Mouse (Mus musculus) frontal cortex, postnatal 36 days (tissue): ENCODE measurements around the gene H2afy2.

Source experiments
- DNase-seq, 2 experiments: peaks; one replicate each; pipeline ENCODE4 v3.0.0; 2022; ENCODE audit warnings: low spot score in 2 of 2

The H2afy2 gene

DNA sequence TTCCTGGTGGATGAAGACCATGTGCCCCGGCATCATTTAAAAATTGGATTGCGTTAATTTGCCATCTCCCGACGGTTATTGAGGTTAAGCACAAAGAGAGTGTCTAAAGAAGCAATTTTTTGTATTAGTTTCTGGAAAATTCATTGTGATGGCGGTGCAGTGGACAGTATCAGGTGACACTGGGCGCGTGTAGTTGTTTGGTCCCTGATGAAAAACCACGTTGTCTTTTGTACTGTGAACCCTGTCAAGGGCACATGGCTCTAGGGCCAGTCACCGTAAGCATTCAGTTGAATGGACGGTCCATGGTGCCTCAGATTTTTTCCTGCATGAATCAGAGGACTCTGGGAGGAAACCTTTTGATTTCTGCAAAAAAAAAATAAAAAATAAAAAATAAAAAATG, 467 bp upstream of the H2afy2 start:
- DNase-seq, result no peak

DNA sequence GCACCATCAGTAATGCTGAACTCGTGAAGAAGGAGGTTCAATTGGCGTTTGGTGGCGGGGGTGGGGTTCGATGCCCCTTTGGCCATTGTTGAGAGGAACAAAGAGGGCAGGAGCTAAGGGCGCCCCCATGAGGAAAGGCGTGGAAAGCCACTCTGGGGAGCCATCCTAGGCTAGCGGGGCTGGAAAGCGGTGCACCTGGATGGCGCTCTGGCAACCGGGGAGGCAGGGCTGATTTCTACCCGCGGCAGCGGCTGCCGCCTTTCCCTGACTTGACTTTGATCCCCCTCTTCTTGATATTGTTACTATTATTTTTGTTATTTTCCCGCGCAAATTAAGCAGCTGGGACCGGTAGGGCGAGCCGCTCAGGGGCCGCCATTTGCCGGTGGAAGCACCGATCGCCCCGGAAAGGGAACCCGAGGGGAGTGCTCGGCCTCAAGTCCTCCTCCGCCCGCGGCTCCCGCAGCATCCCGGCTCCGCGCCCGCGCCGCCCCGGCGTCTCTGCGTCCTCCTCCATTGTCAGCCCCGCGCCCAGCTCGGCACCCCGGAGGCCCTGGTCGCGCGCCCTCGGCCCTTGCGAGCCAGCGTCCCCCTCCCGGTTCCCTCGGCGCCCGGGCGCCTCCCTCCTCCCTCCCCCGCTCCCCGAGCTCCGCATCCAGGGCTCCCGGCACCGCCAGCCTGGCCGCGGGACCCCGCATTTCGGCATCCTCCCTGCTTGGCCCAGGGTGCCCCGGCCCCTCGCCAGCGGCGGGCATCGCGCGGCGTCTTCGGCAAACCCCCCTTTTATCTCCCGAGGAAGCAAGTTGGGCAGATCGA, 942 bp downstream of the H2afy2 start:
- peak; percentile 73 to 74 for DNase-seq

DNA sequence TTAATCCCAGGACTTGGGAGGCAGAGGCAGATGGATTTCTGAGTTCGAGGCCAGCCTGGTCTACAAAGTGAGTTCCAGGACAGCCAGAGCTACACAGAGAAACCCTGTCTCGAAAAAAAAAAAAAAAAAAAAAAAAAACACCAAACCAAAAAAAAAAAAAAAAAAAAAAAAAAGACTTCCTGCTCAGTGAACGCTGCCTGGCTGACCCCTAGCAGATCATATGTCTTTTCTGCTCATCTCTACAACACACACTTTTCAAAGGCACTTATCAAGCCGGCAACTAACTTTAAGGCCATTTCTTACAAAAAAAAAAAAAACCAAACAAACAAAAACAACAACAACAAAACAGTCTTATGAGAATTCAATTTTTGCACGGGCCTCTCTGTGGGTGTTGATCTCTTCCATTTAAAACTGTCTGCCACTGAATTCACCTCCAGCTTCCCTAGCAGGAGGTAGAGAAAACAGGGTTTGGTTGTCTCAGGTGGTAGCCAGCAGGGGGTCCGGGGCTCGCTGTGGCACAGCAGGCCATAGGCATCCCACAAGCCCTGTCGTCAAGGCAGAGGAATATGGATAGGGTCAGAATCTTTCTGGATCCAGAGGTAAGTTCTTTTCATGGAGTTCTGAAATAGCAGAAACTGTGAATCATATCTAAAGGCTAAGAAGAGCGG, 2.4 kb downstream of the H2afy2 start:
- no peak for DNase-seq

DNA sequence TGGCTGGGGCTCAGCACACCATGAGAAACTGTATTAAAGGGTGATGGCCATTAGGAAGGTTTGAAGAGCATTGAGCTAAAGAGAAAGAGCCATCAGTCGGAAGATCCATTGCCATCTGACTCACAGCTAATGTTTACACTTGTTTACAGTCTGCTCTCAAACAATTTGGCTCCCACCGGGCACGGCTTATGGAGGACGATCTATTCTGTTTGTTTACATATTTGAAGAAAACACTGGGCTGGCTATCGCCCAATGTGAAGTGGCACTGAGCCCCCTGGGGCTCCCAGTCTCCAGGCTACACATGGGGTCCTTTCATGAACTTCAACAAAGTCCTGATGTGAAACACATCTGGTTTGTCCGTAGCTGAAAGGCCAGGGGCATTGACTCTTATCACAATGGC, 17.1 kb downstream of the H2afy2 start:
- no peak for DNase-seq

DNA sequence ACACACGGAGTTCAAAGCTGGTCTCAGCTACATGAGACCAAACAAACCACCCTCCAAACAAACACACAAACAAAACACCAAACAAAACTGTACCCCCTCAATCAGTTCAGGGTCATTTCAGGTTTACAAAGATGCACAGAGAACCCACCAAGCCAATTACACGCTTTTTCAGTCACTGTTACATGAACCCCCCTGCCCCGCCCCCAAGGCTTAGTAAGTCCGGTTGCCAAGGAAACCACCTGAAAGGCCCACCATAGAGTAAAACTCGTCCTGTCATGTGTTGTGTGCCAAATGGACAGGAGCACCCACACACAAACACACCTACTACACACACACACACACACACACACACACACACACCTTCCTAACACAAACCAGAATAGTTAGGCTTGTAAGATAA, 18.4 kb downstream of the H2afy2 start:
- no peak for DNase-seq

DNA sequence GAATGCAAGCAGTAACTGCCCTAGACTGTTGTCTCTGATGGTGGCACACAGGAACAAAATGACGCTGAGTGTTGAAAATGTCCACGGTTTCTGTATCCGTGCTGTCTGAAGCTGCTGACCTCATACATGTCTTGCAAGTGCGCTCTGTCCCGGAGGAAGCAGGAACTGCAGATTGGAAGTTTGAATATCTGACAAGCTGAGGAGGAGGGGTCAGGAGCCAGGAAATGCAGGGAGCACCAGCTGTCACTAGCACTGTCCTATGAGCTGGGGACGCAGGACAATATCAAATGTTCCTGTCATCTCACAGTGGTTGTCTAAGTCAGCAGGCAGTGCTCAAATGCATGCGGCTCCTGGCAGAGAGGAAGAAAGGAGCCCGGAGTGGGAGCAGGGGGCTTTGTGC, 19.3 kb downstream of the H2afy2 start:
- no peak for DNase-seq

DNA sequence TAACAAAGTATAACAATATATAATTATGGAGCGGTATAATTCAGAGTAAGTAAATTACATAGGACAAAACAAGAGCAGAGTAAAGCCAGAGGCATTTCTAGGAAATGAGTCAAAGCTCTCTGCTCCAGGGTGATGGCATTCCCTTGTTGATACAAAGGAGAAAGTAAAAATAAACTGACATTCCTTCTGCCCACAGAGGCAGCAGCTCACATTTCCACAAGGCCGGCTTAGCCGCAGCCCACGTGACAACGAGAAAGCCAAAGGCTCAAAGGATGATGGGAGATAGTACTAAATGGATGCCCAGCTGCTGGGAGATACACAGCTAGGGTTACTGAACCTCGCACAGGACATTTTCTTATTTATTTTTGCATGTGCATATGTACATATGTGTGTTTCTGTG, 24.1 kb downstream of the H2afy2 start:
- DNase-seq, result peak in 1 of 2 experiments; percentile 13

DNA sequence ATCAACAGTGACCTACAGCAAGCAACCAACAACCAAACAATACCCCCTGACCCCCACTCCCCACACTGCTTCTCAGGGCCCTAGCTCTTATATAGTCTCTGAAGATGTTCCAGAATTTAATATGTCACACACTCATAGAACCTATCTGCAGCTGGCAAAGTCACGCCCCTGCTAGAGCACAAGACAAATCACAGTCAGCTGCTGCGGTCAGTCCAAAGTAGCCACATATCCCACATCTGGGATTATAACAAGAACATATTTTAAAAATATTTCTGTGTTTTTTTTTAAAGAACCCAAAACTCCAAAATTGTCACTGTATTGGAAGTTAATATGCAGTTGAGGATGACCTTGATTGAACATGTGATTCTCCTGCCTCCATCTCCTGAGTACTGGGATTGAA, 25.0 kb downstream of the H2afy2 start:
- DNase-seq, result no peak

DNA sequence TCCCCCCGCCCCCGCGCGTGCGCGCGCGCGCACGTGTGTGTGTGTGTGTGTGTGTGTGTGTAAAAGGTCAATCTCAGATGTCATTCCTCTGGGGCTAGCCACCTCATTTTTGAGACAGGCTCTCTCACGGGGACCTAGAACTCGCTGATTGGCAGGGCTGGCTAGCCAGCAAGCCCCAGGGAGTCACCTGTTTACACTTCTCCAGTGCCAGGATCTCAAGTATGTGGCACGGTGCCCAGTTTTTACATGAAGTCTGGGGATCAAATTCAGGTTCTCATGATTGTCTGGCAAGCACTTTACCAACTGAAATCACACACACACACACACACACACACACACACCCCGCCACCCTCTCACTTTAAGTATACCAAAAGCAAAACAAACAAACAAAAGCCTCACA, 26.9 kb downstream of the H2afy2 start:
- no peak for DNase-seq

DNA sequence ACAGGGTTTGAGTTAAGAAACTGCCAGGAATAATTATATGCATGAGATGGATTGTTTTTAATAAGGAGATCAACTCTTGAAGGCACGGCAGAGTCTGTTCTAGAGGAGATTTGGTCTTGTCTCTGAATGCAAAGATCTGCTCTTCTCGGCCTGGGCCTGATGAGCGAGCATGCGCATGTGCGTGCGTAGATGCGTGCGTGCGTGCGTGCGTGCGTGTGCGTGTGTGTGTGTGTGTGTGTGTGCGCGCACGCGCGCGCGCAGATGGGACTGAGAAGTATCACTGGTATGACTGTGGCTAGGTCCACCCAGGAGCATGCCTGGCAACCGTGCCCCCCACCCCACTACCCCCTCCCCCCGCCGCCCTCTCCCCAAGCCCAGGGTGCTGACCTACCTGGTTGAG, 30.9 kb downstream of the H2afy2 start:
- DNase-seq, result no peak

DNA sequence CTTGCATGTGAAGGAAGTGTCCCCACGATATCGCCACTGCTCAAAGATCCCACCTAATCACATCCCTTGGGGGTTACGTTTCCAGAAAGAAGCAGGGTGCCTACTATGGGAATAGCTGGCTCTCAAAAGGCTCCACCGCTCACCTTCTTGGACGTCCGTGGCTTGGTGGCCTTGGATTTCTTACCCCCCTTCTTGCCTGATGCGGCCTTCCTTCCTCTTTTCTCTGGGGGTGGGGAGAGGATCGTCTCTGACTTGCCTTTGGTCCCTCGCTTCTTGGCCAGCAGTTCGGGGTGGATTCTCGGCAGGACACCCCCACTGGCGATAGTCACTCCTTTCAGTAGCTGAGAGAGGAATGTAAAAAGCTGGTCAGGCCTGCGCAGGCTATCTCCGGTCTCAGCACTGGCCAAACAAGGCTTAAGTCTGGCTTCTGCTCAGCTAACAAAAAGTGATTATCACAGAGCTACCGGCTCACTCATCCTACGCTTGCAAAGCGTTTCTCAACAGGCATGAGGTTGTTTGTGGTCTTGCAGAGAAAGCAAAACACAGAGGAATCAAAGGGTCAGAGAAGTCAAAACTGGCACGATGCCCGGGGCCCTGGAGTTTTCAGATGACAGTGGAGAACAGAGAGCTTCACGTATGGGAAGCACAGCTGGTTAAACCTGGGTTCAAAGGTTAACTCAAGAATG, 32.3 kb downstream of the H2afy2 start:
- DNase-seq, result no peak

DNA sequence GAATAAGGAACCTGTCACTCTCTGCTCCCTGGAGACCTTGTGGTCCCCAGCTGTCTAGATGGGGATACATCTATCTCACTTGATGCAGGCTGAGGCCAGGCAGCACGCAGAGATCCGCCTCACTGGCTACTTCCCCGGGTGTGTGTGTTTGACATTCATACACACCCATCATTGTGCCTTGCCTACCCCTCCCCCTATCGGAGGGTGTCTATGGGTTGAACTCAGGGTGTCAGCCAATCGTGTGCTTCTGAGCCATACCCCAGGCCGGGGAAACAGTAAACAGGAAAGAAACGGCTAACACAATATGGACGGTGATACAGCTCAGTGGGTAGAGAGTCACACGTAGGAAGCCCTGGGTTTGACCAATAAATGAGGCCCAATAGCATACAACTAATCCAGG, 33.9 kb downstream of the H2afy2 start:
- no peak for DNase-seq

DNA sequence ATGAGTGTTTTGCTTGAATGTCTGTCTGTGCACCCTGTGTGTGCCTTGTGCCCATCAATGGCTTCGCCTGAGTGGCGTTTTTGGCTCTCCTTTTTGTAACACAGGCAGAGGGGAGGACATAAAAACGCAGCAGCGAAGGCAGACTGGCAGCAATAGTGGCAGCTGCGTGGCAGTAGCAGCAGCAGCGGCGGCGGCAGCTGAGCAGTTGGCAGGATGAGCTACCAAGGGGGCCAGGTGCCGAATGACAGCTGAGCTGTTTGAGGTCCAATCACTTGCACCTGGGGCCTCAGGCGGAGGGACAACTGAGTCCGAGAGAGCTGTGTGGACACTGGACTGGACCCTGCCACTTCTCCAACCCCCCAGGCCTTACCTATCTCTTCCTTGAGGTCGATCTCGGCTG, 36.6 kb downstream of the H2afy2 start:
- DNase-seq, result no peak

DNA sequence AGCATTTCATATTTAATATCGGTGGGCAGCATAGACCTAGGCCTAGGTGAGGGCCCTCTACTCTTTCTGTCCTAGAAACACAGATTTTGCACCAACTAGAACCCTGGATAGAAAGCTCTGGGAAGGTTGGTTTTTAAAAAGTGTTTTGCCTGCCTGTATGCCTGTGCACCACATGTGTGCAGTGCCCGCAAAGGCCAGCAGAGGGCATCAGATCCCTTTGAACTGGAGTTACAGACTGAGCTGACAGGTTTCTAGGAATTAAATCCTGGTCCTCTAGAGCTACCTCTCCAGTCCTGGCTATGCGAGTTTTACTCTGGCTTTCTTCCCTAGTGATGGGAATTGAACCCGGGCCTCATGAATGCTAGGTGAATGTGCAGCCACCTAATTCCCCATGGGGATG, 38.8 kb downstream of the H2afy2 start:
- no peak for DNase-seq

DNA sequence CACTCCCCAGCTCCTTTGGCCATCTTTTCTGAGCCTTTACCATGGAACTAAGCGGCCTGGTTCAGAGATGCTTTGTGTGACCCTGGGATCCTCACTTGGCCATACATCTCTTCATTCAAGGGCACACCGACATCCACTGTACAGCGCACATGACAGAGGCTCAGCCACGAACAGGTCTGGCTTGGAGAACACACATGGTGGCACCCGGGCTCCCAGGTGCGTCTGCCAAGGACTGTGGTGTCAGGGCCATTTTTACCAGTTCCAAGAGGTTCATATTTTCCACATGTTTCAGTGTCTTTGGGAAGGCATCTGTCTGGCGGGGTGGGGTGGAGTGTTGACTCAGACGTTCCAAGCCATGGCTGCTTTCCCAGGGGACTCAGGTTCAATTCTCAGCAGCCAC, 41.6 kb downstream of the H2afy2 start:
- DNase-seq, result no peak

DNA sequence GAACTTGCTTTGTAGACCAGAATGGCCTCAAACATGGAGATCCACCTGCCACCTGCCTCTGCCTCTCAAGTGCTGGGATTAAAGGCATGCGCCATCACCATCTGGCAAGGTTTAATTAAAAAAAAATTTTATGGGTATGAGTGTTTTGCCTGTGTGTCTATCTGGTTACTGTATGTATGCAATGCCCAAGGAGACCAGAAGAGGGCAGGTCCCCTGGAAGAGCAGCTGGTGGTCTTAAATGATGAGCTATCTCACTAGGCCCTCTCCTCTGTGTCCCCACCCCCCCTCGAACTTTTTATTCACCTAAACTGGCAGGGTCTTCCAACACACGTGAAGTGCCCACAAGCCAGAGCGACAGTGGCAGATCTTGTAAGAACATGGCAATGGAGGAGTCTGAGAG, 42.1 kb downstream of the H2afy2 start:
- no peak for DNase-seq

DNA sequence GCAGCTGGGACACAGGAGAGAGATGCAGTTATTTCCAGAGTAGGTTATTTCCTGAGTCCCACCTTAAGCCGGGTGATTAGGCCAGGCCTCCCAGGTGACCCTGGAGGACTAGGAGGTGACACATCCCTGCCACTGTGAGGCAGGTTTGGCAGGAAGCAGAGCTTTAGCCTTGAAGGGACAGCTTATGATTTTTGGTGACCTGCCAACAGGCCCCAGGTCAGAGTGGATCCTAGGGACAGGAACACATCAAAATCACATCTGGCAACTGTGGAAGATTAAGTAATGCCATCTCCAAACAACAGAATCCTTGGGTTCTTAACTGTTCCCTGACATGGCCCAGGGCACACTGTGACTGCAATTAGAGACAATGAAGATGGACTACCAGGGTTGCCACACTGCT, 42.6 kb downstream of the H2afy2 start:
- DNase-seq, result no peak

DNA sequence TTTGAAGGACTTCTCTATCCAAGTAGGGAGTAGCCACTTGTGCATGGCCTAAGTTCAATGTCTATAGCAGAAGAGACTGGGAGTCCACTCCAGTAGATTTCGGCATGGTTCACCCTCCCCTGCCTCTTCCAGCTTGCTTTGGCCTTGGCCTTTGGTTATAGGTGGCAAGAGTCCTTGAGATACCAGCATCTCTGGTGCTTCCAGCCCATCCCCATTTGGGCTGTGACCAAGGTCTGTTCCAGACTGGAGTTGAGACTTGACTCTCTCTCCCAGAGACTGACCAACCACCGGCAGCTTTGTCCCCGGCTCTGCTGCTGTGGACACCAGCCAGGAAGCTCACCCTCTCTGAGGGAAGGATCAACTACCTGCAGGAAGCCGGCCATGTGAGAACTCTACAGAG, 45.8 kb downstream of the H2afy2 start:
- no peak for DNase-seq

DNA sequence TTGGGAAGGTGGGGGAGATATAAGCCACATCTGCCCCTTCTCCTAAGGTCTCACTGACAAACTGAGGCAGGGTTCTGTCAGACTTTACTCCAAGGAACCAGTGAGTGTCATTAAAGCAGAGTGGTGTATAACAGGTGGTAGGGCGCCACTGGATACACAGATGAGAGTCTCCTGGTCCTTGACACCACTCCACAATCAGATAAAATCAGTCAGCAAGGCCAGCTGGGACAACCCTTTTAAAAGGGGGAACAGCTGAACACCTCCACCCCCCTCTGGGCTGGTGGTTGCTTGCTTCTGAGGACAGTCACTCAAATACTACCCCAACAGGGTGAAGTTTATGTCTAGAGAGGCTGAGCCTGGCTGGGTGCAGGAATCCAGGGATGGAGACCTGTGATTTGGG, 46.4 kb downstream of the H2afy2 start:
- no peak for DNase-seq

DNA sequence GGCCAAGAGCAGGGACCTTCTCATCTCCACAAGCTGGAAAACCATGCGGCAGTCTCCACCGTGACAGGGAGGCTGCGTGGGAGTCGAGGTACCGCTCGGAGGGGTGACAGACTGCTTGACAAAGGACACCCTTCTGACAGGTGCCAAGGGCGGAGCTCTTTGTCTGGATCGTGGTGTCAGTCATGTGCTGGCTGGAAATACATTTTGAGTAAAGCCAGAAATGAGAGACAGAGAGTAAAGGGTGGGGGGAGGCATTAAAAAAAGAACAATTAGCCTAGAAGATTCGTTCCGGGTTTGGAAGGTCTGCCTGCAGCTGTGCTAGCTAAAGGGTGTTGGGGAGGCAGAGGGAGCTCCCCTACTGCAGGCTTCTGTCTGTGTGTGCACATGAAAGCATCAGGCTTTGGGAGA, 47.3 kb downstream of the H2afy2 start:
- DNase-seq, result peak; percentile 21 to 23

DNA sequence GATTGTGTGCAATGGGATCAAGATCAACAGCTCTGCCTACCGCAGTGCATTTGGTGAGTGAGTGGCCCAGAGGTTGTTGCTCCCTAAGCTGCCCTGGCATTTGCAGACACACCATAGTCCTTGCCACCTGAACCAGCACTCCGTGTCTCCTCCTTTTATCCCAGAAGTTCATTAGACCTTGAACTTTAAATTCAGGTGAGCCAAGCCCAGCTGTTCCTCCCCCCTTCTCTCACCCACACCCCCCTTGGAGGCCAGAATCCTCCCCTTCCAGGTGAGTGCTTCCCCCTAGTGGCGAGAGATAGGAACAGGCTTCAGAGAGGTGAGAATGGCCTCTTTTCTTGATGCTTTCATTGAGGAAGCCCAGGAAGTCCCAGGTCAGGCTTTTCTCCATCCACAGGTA, 49.6 kb downstream of the H2afy2 start:
- no peak for DNase-seq

DNA sequence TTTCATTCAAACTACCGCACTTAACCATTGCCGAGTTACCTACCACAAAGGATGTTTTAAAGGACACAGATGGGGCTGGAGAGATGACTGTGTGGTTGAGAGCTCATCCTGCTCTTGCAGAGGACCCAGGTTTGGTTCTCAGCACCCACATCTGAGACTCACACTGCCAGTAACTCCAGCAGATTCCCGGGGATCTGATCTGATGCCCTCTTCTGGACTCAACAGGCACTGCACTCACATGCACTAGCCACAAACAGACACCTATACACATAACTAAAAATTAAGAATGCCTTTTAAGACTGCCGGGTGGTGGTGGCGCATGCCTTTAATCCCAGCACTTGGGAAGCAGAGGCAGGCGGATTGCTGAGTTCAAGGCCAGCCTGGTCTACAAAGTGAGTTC, 53.8 kb downstream of the H2afy2 start:
- DNase-seq, result no peak

DNA sequence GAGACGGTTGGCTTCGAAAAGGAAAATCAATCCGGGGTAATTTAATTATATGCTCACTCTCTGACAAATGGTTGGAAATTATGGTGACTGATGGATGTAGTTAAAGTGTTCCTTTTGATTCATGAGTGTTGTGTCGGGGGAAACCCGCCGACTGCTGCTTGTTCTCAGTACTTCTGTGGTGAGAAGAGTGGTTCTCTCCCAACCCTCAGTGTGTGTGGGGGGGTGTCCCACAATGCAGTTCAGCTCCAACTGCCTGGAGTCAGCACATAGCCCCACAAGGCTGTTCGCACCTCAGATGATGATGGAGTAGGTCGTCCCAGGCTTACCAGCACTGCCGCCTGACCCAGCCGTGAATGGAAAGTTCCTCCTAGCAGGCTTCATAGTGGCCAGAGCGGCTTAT, 54.8 kb downstream of the H2afy2 start:
- DNase-seq, result peak; percentile 21 to 26
